Mouse (Mus musculus) gastrocnemius, adult 18-20 months (tissue): ENCODE measurements around the gene Rnf222. TPM values are rescaled to one million over a fixed set of nuclear protein-coding genes. Genes with fewer than 3 reads are reported as not detected.
"Not testable (repeated sequence)": the region's sequence is repeated elsewhere in the genome, so short reads cannot be mapped to it uniquely, and the experiment has no call there.

Experiments
- DNase-seq: peaks from one replicate; pipeline ENCODE4 v3.0.0; 2021; ENCODE audit warnings: low spot score
- total RNA-seq, 2 experiments: library from RNA; stranded (reverse); gene quantifications; 2 replicates each; pipeline ENCODE4 v1.2.3; 2021

Rnf222 gene
- total RNA-seq, 2 experiments from 2014 or later: not detected

DNA sequence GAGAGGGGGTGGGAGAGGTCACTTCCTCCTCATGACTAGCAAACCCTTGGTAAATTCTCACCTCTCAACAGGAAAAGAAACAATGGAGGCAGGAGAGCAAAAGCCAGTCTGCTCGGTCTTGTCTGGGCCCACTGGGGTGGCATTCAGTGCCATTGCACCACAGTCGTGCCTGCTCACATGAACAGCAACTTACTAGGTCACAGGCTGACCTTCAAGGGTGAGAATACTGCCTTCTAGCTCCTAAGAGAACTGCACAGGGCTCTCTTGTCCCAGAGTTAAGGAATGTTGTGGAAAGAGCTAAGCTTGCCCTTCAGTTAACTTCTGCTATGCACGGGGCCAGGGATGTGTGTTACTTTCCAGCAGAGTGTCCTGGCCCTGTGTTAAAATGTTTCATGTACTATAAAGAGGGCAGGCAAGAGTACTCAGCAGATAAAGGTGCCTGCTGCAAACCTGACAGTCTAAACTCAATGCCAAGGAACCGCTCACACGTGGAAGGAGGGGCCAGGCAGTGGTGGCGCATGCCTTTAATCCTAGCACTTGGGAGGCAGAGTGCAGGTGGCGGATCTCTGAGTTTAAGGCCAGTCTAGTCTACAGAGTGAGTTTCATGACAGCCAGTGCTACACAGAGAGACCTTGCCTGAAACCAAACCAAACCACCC lies 20.6 kb downstream of the Rnf222 start:
- DNase-seq: no peak

- no peak for DNase-seq
Observed at GRCm38 (mm10) chr11:68911531-68912177, 23.3 kb downstream of the Rnf222 start.

- no peak for DNase-seq
Observed at GRCm38 (mm10) chr11:68914566-68914965, 26.2 kb downstream of the Rnf222 start.

DNA sequence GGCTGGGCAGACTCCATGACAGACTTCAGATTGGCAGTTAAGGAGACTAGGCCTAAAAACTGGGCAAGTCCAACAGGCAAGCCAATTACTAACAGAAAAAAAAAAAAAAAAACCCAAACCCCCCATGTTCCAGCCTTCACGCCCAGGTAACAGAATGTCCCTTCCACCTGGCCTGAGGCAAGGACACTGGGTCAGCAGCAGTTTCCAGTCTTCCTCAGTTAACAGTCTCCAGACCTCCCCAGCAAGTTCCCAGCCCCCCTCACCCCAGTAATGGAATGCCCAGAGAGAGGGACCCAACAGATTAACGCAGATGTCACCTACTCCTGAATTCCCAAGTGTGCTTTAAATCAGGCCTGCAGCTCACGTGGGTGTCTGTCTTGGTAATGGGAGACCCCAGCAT lies 34.8 kb downstream of the Rnf222 start:
- no peak for DNase-seq

- DNase-seq: no peak
Observed at GRCm38 (mm10) chr11:68924749-68925148, 36.4 kb downstream of the Rnf222 start.

DNA sequence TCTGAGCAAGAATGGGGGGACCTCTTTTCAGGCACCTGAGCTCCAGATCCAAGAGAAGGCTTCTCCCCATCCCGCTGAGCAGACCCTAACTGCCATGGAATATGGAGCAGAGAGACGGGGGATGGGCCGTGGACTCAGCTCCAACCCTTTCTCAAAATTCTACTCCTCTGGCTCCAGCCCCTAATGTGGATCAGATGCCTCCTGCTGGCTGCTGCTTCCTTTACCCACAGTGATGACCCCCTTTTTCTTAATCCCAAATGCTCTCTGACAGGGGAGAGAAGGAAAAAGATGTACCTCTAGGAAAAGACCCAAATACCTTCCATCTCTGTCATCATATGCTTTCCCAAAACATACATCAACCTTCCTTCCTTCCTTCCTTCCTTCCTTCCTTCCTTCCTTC lies 38.6 kb downstream of the Rnf222 start, which contains the start of gene Odf4:
Gene Odf4 (minus strand): TSS at position 101 of the 400 bp plus-strand sequence.
- no peak for DNase-seq

- DNase-seq: no peak
Observed at GRCm38 (mm10) chr11:68929947-68930346, 41.6 kb downstream of the Rnf222 start.

DNA sequence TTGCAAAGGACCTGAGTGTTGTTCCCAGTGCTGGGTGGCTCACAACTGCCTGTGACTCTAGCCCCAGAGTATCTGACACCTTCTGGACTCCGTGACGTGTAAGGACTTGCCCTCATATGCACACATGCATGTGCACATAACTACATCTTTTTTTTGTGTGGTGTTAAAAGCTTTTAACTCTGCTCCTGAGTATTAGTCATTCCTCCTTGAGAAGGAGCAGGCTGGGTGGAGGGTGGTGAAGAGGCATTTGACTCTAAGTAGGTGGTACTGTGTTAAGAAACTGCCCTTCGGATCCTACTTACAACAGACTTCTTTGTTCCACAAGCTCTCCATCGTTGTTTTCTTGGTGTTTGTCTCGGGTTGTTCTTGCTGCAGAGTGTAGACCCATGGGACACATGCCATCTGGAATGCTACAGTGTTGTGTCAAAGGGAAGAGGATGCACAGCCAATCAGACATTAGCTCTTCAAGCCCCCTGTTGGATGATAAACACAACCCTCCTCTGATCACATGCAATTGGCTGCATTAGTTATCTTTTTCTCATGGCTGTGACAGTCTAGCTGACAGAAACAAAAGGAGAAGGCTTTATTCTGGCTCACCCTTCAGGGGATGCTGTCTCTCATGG lies 45.6 kb downstream of the Rnf222 start:
- DNase-seq: no peak

DNA sequence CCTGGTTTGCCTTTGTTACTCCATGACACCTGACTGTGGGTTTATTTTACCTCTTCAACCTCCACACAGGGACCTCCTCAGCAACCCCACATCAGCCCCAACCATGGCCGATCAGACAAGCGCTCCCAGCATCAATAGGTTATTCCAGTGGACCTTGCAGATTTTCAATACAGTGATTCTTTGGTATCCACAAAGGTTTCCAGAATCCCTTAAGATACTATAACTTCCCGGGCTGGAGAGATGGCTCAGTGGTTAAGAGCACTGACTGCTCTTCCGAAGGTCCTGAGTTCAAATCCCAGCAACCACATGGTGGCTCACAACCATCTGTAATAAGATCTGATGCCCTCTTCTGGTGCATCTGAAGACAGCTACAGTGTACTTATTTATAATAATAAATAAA lies 48.6 kb downstream of the Rnf222 start:
- not testable (repeated sequence) for DNase-seq

- peak; percentile 93 for DNase-seq
Observed at GRCm38 (mm10) chr11:68939451-68940304, 51.3 kb downstream of the Rnf222 start.

DNA sequence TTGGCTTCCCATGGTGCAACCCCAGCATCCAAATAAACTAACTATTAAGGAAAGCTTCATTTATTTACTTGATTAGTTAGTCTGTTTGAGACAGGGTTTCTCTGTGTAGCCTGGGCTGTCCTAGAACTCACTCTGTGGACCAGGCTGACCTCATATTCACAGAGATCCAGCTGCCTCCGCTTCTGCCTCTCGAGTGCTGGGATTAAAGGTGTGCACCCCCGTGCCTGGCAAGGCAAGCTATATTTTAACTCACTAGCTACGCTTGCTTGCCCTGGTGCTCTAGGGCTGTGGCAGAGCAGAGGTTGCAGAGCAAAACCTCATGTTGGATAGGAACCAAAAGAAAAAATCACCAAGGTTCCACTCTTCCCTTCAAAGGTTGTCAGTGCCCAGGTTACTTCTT lies 52.2 kb downstream of the Rnf222 start:
- no peak for DNase-seq

GRCm38 (mm10) chr11:68942731-68943130 lies 54.4 kb downstream of the Rnf222 start:
- DNase-seq: no peak

- DNase-seq: no peak
Observed at GRCm38 (mm10) chr11:68945245-68945644, 56.9 kb downstream of the Rnf222 start.

Other genes starting within 250 kb of the Rnf222 start
- 10 to 100 TPM; 10.5 to 35.1 TPM for gene Myh10, start 197.0 kb upstream of the Rnf222 start, total RNA-seq
- gene Ndel1, start 16.7 kb upstream of the Rnf222 start, total RNA-seq: 100 to 1,000 TPM in 1 of 2 experiments, 10 to 100 TPM in 1; 78.2 to 106 TPM
- gene Rpl26, start 13.0 kb downstream of the Rnf222 start, total RNA-seq: 100 to 1,000 TPM; 639 to 682 TPM
- gene Odf4, start 38.5 kb downstream of the Rnf222 start, total RNA-seq: not detected
- gene Arhgef15, start 68.9 kb downstream of the Rnf222 start, total RNA-seq: 1 to 10 TPM; 5.8 to 9.7 TPM
- 1 to 10 TPM; 4.8 to 5.2 TPM for gene Slc25a35, start 79.6 kb downstream of the Rnf222 start, total RNA-seq
- 10 to 100 TPM; 59.5 to 62.4 TPM for gene Rangrf, start 86.6 kb downstream of the Rnf222 start, total RNA-seq
- gene Pfas, start 119.9 kb downstream of the Rnf222 start, total RNA-seq: 1 to 10 TPM; 7.0 to 9.6 TPM
- 1 to 10 TPM; 9.4 to 9.5 TPM for gene Ctc1, start 127.4 kb downstream of the Rnf222 start, total RNA-seq
- not detected for gene Aurkb, start 157.1 kb downstream of the Rnf222 start, total RNA-seq
- 10 to 100 TPM; 20.0 to 23.5 TPM for gene Borcs6, start 171.2 kb downstream of the Rnf222 start, total RNA-seq
- 1 to 10 TPM; 3.5 to 3.7 TPM for gene Tmem107, start 182.3 kb downstream of the Rnf222 start, total RNA-seq
- 10 to 100 TPM; 37.4 to 39.3 TPM for gene Vamp2, start 199.9 kb downstream of the Rnf222 start, total RNA-seq
- gene Per1, start 206.7 kb downstream of the Rnf222 start, total RNA-seq: 10 to 100 TPM; 41.9 to 72.2 TPM
- not detected for gene Hes7, start 231.9 kb downstream of the Rnf222 start, total RNA-seq
- gene 9130213A22Rik, start 234.0 kb downstream of the Rnf222 start, total RNA-seq: not detected
- gene Aloxe3, start 237.3 kb downstream of the Rnf222 start, total RNA-seq: not detected